Mouse (Mus musculus): Measurements from ENCODE around the gene Vmn1r159. TPM values are rescaled to one million over a fixed set of nuclear protein-coding genes. Genes with fewer than 3 reads are reported as not detected.
"Not testable (repeated sequence)": the region's sequence is repeated elsewhere in the genome, so short reads cannot be mapped to it uniquely, and the experiment has no call there.

The Vmn1r159 gene
- polyA plus RNA-seq (2012; ENCODE audit: insufficient read depth, insufficient read length, missing spikeins), result not detected in 2 replicates

DNA sequence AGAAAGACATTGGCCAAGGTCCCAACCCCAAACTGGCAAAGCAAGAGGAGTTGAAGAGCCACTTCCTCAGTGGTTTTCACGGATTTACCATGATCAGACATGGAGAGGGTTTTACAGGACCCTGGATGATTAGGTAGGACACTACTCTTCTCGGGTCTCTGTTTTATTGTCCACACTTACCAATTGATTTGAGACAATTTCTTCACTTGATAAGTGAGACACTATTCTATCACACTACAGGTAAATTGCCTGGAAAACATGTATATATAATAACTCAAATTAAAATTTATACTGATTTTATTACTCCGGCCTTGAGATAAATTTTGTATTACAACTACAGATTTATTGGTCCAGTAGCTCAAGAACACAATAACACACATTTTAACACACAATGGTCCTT lies at the start of gene Vmn1r159:
Vmn1r159 (minus strand) TSS at position 101 of the 400 bp plus-strand sequence.
- not testable (repeated sequence) for H3K4me1 ChIP-seq (ENCODE audit: control insufficient read depth, insufficient read depth, insufficient read length, low read length); H3K4me3 ChIP-seq (ENCODE audit: insufficient read depth, low read depth, low read length); H3K27ac ChIP-seq (replicated peaks; ENCODE audit: low read depth, low read length)

DNA sequence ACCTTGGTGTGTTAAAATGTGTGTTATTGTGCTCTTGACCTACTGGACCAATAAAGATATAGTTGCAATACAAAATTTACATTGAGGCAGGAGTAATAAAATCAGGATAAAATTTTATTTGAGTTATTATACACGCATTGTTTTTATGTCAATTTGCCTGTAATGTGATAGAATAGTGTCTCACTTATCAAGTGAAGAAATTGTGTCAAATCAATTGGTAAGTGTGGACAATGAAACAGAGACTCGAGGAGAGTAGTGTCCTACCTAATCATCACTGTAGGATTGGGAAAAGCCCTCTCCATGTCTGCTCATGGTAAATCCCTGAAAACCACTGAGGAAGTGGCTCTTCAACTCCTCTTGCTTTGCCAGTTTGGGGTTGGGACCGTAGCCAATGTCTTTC lies 27.5 kb upstream of the Vmn1r159 start, which contains the start of gene Vmn1r160:
Vmn1r160 (plus strand) TSS at position 301 of the 400 bp plus-strand sequence.
- not testable (repeated sequence) for H3K4me3 ChIP-seq (ENCODE audit: insufficient read depth, low read depth, low read length); H3K4me1 ChIP-seq (ENCODE audit: control insufficient read depth, insufficient read depth, insufficient read length, low read length); H3K27ac ChIP-seq (replicated peaks; ENCODE audit: low read depth, low read length)

Other genes starting within 250 kb of the Vmn1r159 start
- gene Vmn1r155, start 185.6 kb downstream of the Vmn1r159 start, polyA plus RNA-seq (2012; ENCODE audit: insufficient read depth, insufficient read length, missing spikeins), result not detected in 2 replicates
- not detected in 2 replicates for gene Gm8693, start 151.3 kb downstream of the Vmn1r159 start, polyA plus RNA-seq (2012; ENCODE audit: insufficient read depth, insufficient read length, missing spikeins)
- gene Gm4567, start 123.9 kb downstream of the Vmn1r159 start, polyA plus RNA-seq (2012; ENCODE audit: insufficient read depth, insufficient read length, missing spikeins), result not detected in 2 replicates
- not detected in 2 replicates for gene Vmn1r157, start 81.9 kb downstream of the Vmn1r159 start, polyA plus RNA-seq (2012; ENCODE audit: insufficient read depth, insufficient read length, missing spikeins)
- not detected in 2 replicates for gene Vmn1r158, start 52.8 kb downstream of the Vmn1r159 start, polyA plus RNA-seq (2012; ENCODE audit: insufficient read depth, insufficient read length, missing spikeins)
- gene Vmn1r160, start 27.6 kb upstream of the Vmn1r159 start, polyA plus RNA-seq (2012; ENCODE audit: insufficient read depth, insufficient read length, missing spikeins), result not detected in 2 replicates
- not detected in 2 replicates for gene Gm4214, start 141.1 kb upstream of the Vmn1r159 start, polyA plus RNA-seq (2012; ENCODE audit: insufficient read depth, insufficient read length, missing spikeins)
- gene Gm4216, start 176.3 kb upstream of the Vmn1r159 start, polyA plus RNA-seq (2012; ENCODE audit: insufficient read depth, insufficient read length, missing spikeins), result not detected in 2 replicates
- not detected in 2 replicates for gene Vmn1r163, start 211.9 kb upstream of the Vmn1r159 start, polyA plus RNA-seq (2012; ENCODE audit: insufficient read depth, insufficient read length, missing spikeins)
- gene Gm8720, start 223.9 kb upstream of the Vmn1r159 start, polyA plus RNA-seq (2012; ENCODE audit: insufficient read depth, insufficient read length, missing spikeins), result not detected in 2 replicates